In the genomic region with DNA sequence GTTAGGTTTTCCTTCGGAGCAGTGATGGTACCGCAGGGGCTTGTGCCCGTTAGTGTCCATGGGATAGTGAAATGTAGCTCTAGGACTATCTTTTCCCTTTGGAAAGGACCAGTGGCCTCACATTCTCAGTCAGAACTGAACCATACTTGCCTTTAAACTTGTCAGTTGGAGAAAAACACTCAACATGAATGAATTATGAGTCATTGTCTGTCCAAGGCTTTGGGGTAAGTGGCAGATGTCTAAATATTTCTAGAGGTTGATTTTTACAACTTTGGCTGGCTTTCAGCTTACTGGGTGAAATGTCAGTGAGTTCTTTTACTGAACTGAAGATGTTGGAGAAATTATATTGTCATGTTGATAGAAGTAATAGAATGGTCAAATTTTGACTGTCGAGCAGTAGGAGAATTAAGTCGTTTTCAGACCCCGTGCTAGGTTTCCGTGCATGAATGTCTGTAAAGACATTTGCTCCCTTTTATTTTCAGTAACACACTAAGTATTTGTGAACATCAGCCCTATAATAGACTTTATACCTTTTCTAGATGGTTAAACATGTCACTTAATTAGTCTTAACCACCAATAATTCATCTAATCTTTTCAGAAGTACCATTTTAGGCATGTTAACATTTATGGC, we compare ENCODE assay signal across 16 mouse cellular contexts.
"Had no signal": no experiment of that assay in that cellular context is flagged by ENCODE, and none has a peak within 500 bp of the region (broad histone marks: within the 10 kb centered on the region; RNA-seq: fewer than 3 reads in every experiment).

No protein-coding gene starts in this region.

- H3K4me2 ChIP-seq: limb, embryonic 15.5 days; liver, embryonic 12.5 days; lung, embryonic 14.5 days had no signal

- H3K4me3 ChIP-seq: limb, embryonic 15.5 days; liver, embryonic 12.5 days; midbrain, embryonic 10.5 days had no signal

- H3K9ac ChIP-seq: limb, embryonic 15.5 days; liver, embryonic 12.5 days; lung, embryonic 14.5 days had no signal

- H3K27me3 ChIP-seq: limb, embryonic 15.5 days; liver, embryonic 12.5 days had no signal

- ATAC-seq: liver, embryonic 12.5 days had no signal

- H3K9me3 ChIP-seq: limb, embryonic 15.5 days; liver, embryonic 12.5 days; midbrain, embryonic 10.5 days had no signal

- H3K27ac ChIP-seq: kidney, postnatal 0 days; limb, embryonic 15.5 days; liver, embryonic 12.5 days; midbrain, embryonic 10.5 days had no signal

- DNase-seq: kidney, adult 11 months; kidney, adult 9 months; kidney, postnatal 36 days; layer of hippocampus, adult 9-11 months; layer of hippocampus, postnatal 36 days; lung, embryonic 14.5 days; lung, postnatal 10 days; lung, postnatal 4 days; right cerebral cortex, postnatal 4 days; spleen, adult 18-20 months; thymus, adult 2 months; thymus, postnatal 36 days had no signal

- H3K4me1 ChIP-seq: liver, embryonic 12.5 days had no signal

- H3K36me3 ChIP-seq: limb, embryonic 15.5 days; liver, embryonic 12.5 days; midbrain, embryonic 10.5 days had no signal
